Mouse (Mus musculus): ENCODE measurements around the gene Cacnb1. TPM values are rescaled to one million over a fixed set of nuclear protein-coding genes. Genes with fewer than 3 reads are reported as not detected.

Cacnb1 gene
- polyA plus RNA-seq, 1 experiment from 2014 or later: 7.3 TPM

- no peaks in the 10 kb centered on the region for H3K36me3 ChIP-seq
- no peaks in the 10 kb centered on the region for H3K9me3 ChIP-seq
- peak within 1 kb of the TSS; percentile 93 for H3K4me2 ChIP-seq
- 1% methylated on average over 26 of the region's 26 CpGs for WGBS
- peak; percentile 17; the same call in 1 of the 2 replicates for ATAC-seq (ENCODE audit: insufficient read depth, low FRiP score, low read depth)
- peaks cover 22% of the 10 kb centered on the region for H3K4me1 ChIP-seq
- H3K27ac ChIP-seq: no peak within 1 kb of the TSS; the same call in 1 of the 2 replicates
- peaks cover 13% of the 10 kb centered on the region for H3K27me3 ChIP-seq (replicated peaks)
- peak within 1 kb of the TSS; percentile 50 for H3K4me3 ChIP-seq (replicated peaks)
- H3K9ac ChIP-seq: peak within 1 kb of the TSS; percentile 22; the same call in 1 of the 2 replicates
Observed at GRCm38 (mm10) chr11:97995564-97996288, 27.1 kb downstream of the Cacnb1 start, which contains the start of gene Arl5c. Arl5c (minus strand) TSS chr11:97996181.

GRCm38 (mm10) chr11:97994539-97995100 is 28.2 kb downstream of the Cacnb1 start:
- peaks cover 2% of the 10 kb centered on the region; the same call in 1 of the 2 replicates for H3K27me3 ChIP-seq (replicated peaks)
- no peaks in the 10 kb centered on the region for H3K9me3 ChIP-seq
- H3K9ac ChIP-seq: no peak overlapping the region
- H3K36me3 ChIP-seq: no peaks in the 10 kb centered on the region
- ATAC-seq (ENCODE audit: insufficient read depth, low FRiP score, low read depth): peak; percentile 53; the same call in 1 of the 2 replicates
- peaks cover 22% of the 10 kb centered on the region for H3K4me1 ChIP-seq
- 11% methylated on average over 13 of the region's 13 CpGs for WGBS
- H3K4me3 ChIP-seq (replicated peaks): peak overlapping the region; percentile 50
- peak overlapping the region; percentile 93 for H3K4me2 ChIP-seq
- no peak overlapping the region for H3K27ac ChIP-seq

- H3K36me3 ChIP-seq: no peaks in the 10 kb centered on the region
- peak overlapping the region; percentile 95 for H3K4me3 ChIP-seq (replicated peaks)
- H3K27ac ChIP-seq: peak overlapping the region; percentile 93
- peak overlapping the region; percentile 63 for H3K4me2 ChIP-seq
- peak overlapping the region; percentile 78 for H3K9ac ChIP-seq
- under 1% methylated on average over 26 of the region's 26 CpGs for WGBS
- peak; percentile 87 for ATAC-seq (ENCODE audit: insufficient read depth, low FRiP score, low read depth)
- H3K4me1 ChIP-seq: peaks cover 14% of the 10 kb centered on the region; the same call in 1 of the 2 replicates
- H3K9me3 ChIP-seq: no peaks in the 10 kb centered on the region
- H3K27me3 ChIP-seq (replicated peaks): peaks cover 17% of the 10 kb centered on the region
Observed at GRCm38 (mm10) chr11:97988530-97989096, 34.2 kb downstream of the Cacnb1 start.

DNA sequence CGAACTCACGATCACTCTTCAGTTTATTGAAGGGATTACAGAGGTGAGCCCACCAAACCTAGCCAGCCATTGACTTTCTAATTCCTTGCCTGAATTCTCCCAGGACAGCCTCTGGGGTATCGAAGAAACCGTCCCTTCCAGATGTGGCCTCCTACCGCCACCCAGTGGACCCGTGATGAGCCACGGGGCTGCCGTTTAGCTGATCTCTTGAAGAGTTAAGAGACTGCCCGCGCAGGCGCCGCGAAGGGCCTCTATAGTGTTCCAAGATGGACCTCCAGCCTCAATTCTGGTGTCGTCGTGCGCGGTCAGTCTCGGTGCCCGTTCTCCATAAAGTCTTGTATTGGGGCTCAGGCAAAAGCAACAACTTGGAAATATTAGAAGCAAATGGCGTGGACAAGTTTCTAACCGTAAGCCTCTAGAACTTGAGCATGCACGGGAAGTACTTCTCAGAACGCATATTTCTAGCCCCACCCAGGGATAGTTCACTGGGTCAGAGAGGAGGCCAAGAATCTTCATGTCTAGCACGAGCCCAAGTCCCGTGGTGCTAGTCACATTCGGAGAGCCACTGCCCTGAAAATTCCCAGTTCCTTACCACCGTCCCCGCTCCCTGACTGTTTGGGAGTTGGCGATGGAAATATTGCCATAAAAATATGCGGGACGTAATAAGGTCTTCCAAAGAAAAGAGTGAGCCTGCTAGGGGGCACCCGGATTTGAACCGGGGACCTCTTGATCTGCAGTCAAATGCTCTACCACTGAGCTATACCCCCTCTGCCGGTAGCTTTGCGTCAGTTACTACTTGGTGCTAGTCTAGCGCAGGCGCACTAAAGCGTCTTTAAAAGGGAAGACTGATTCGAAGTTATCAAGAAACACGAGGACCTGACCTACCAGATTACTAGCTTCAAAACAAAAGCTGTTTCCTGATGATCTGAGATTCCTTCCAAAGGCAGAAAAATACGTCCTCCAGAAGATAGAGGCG is 35.0 kb downstream of the Cacnb1 start:
- Histone ChIP-seq H3K9me3 (no peaks in the 10 kb centered on the region), H3K4me1 (peaks cover 14% of the 10 kb centered on the region; the same call in 1 of the 2 replicates), H3K4me2 (peak overlapping the region; percentile 77), H3K9ac (peak overlapping the region; percentile 78), H3K4me3 (replicated peaks) (peak overlapping the region; percentile 95), H3K27ac (peak overlapping the region; percentile 93), H3K27me3 (replicated peaks) (peaks cover 17% of the 10 kb centered on the region), H3K36me3 (no peaks in the 10 kb centered on the region)
- under 1% methylated on average over 42 of the region's 42 CpGs for WGBS
- ATAC-seq (ENCODE audit: insufficient read depth, low FRiP score, low read depth): peak; percentile 80

- WGBS: 31% methylated on average over 14 of the region's 17 CpGs
- Histone ChIP-seq H3K36me3 (no peaks in the 10 kb centered on the region), H3K27me3 (replicated peaks) (peaks cover 17% of the 10 kb centered on the region)
Observed at GRCm38 (mm10) chr11:97986738-97987465, 35.9 kb downstream of the Cacnb1 start.

DNA sequence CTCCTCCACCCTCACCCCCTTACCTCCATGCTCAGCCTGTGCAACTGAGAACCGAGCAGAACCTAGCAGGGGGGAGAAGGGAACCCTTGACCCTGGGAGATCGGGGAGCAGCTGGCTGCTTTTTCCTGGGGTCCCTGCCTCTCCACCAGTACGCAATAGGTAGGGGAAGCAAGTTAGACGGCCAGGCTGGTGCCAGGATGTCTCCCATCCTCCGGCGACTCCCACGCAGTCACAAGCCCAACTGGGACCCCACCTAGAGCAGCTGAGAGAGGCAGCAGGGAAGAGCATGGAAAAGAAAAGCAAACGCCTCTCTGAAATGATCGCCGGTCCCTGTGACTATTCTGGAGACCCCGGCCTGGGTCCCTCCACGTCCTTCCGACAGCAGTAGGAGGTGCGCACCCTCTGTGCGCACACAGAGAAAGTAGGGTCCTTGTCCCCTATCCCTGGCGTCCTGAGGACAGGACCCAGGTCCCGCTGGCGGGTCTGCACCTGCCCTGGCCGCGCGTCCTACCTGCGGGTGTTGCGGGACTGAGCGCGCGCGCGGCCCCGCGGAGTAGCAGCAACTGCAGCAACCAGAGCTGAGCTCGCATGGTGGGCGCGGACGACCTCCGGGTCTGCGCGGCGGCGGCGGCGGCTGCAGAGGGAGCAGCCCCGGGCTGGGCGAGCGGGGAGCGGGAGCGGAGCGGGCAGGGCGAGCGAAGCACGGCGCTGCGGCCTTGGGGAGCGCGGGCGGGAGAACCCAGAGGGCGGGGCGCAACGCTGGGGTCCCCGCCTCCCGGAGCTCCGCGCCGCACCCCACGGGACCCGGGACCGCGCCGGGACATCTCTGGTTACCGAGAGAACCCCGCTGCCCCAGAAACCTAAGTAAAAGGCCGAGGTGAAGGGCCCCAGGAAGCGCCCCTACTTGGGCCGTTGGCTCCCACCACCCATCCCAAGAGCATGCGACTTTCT is 36.8 kb downstream of the Cacnb1 start, which contains the start of gene Plxdc1:
TSS of gene Plxdc1 (minus strand) at position 718 of the 951 bp plus-strand sequence.
- Histone ChIP-seq H3K36me3 (no peaks in the 10 kb centered on the region), H3K4me2 (peak within 1 kb of the TSS; percentile 77), H3K27me3 (replicated peaks) (peaks cover 17% of the 10 kb centered on the region), H3K4me3 (replicated peaks) (peak within 1 kb of the TSS; percentile 95), H3K9me3 (no peaks in the 10 kb centered on the region), H3K9ac (peak within 1 kb of the TSS; percentile 22; the same call in 1 of the 2 replicates), H3K4me1 (peaks cover 14% of the 10 kb centered on the region; the same call in 1 of the 2 replicates), H3K27ac (no peak within 1 kb of the TSS)
- ATAC-seq (ENCODE audit: insufficient read depth, low FRiP score, low read depth): no peak
- WGBS: 1% methylated on average over 74 of the region's 74 CpGs

More at GRCm38 (mm10) chr11:97986738-97987465, 35.9 kb downstream of the Cacnb1 start:
- peak overlapping the region; percentile 95 for H3K4me3 ChIP-seq (replicated peaks)
- no peaks in the 10 kb centered on the region for H3K9me3 ChIP-seq
- peak overlapping the region; percentile 77 for H3K4me2 ChIP-seq
- no peak overlapping the region for H3K27ac ChIP-seq
- H3K4me1 ChIP-seq: peaks cover 14% of the 10 kb centered on the region; the same call in 1 of the 2 replicates
- no peak for ATAC-seq (ENCODE audit: insufficient read depth, low FRiP score, low read depth)
- no peak overlapping the region for H3K9ac ChIP-seq

- 69% methylated on average over 1 of the region's 1 CpGs for WGBS
- H3K4me1 ChIP-seq: peaks cover 11% of the 10 kb centered on the region; the same call in 1 of the 2 replicates
- H3K27ac ChIP-seq: no peak overlapping the region
- no peaks in the 10 kb centered on the region for H3K9me3 ChIP-seq
- H3K27me3 ChIP-seq (replicated peaks): peaks cover 17% of the 10 kb centered on the region
- no peak overlapping the region for H3K9ac ChIP-seq
- H3K4me2 ChIP-seq: no peak overlapping the region
- H3K36me3 ChIP-seq: no peaks in the 10 kb centered on the region
- no peak for ATAC-seq (ENCODE audit: insufficient read depth, low FRiP score, low read depth)
- no peak overlapping the region for H3K4me3 ChIP-seq (replicated peaks)
Observed at GRCm38 (mm10) chr11:97983983-97984382, 38.9 kb downstream of the Cacnb1 start.

GRCm38 (mm10) chr11:97983506-97983905 is 39.3 kb downstream of the Cacnb1 start:
- Histone ChIP-seq H3K27me3 (replicated peaks) (peaks cover 17% of the 10 kb centered on the region), H3K4me3 (replicated peaks) (no peak overlapping the region), H3K9me3 (no peaks in the 10 kb centered on the region), H3K27ac (no peak overlapping the region), H3K9ac (no peak overlapping the region), H3K4me2 (no peak overlapping the region), H3K4me1 (peaks cover 11% of the 10 kb centered on the region; the same call in 1 of the 2 replicates), H3K36me3 (no peaks in the 10 kb centered on the region)
- WGBS: 85% methylated on average over 3 of the region's 3 CpGs
- ATAC-seq (ENCODE audit: insufficient read depth, low FRiP score, low read depth): no peak

- WGBS: 77% methylated on average over 9 of the region's 9 CpGs
- peaks cover 17% of the 10 kb centered on the region for H3K27me3 ChIP-seq (replicated peaks)
- H3K9me3 ChIP-seq: no peaks in the 10 kb centered on the region
- H3K4me1 ChIP-seq: peaks cover 11% of the 10 kb centered on the region; the same call in 1 of the 2 replicates
- ATAC-seq (ENCODE audit: insufficient read depth, low FRiP score, low read depth): no peak
- H3K9ac ChIP-seq: no peak overlapping the region
- H3K27ac ChIP-seq: no peak overlapping the region
- H3K4me3 ChIP-seq (replicated peaks): no peak overlapping the region
- no peak overlapping the region for H3K4me2 ChIP-seq
- H3K36me3 ChIP-seq: no peaks in the 10 kb centered on the region
Observed at GRCm38 (mm10) chr11:97982721-97983120, 40.1 kb downstream of the Cacnb1 start.

DNA sequence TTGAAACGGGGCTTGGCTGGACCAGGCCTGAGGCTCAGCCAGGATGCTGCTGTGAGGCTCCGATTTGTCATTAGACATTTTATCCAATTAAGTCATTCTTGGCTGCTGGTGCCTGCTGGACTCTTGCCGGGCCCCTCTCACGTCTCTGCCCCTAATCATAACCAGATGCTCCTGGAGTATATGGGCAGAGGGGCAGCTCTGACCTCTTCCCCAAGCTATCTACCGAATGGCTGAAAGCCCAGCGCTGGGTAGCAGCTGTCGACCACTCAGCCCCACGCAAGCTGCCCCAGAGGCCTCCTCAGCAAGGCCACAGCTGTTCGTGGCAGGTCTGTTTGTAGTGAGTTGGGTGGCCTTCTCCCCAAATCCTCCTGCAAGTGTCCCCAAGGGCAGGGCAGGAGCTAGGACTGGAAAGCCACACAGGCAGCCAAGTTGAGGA is 42.3 kb downstream of the Cacnb1 start:
- Histone ChIP-seq H3K36me3 (no peaks in the 10 kb centered on the region), H3K9me3 (no peaks in the 10 kb centered on the region), H3K27me3 (replicated peaks) (peaks cover 8% of the 10 kb centered on the region), H3K4me1 (peaks cover under 1% of the 10 kb centered on the region; the same call in 1 of the 2 replicates), H3K4me3 (replicated peaks) (no peak overlapping the region), H3K9ac (no peak overlapping the region), H3K27ac (no peak overlapping the region), H3K4me2 (no peak overlapping the region)
- 56% methylated on average over 9 of the region's 9 CpGs for WGBS
- no peak; the same call in 1 of the 2 replicates for ATAC-seq (ENCODE audit: insufficient read depth, low FRiP score, low read depth)
